Mouse (Mus musculus) macrophage (primary cell): ENCODE data around the gene Gm6367. TPM values are rescaled to one million over a fixed set of nuclear protein-coding genes. Genes with fewer than 3 reads are reported as not detected.
"Not testable (repeated sequence)": the region's sequence is repeated elsewhere in the genome, so short reads cannot be mapped to it uniquely, and the experiment has no call there.

Experiments used
- H3K27ac ChIP-seq: fragments of 350-480 bp; formaldehyde crosslinking; 2 replicates; pipeline ENCODE4 v1.9.0; 2021
- H3K36me3 ChIP-seq: fragments of 350-480 bp; formaldehyde crosslinking; 2 replicates; pipeline ENCODE4 v1.9.0; 2021; ENCODE audit errors: inconsistent target
- H3K4me3 ChIP-seq: fragments of 350-480 bp; formaldehyde crosslinking; 2 replicates; pipeline ENCODE4 v1.9.0; 2021; ENCODE audit errors: inconsistent target
- H3K79me2 ChIP-seq: fragments of 350-480 bp; formaldehyde crosslinking; 2 replicates; pipeline ENCODE4 v1.9.0; 2021; ENCODE audit errors: inconsistent target
- WGBS: methylation state at CpG from one replicate; pipeline ENCODE4 v1.1.7; 2026; ENCODE audit warnings: inconsistent platforms; ENCODE audit not compliant: missing documents; 5-methylcytosine and 5-hydroxymethylcytosine counted together
- polyA plus RNA-seq: library from polyadenylated mRNA; stranded (reverse); fragments of 250-400 nt; gene quantifications from 3 replicates; pipeline ENCODE4 v1.2.4, GENCODE M21; 2018; ENCODE audit warnings: inconsistent platforms
- total RNA-seq, 78 experiments: library from RNA; depleted of rRNA; stranded (reverse); fragments of 250-400 nt; gene quantifications; 1 replicate in 9 of 78; 2 replicates in 24 of 78; 3 replicates in 43 of 78; 4 replicates in 2 of 78; pipeline ENCODE4 v1.2.4; 2018; ENCODE audit warnings: inconsistent platforms in 56 of 78

Gene Gm6367
- not detected for total RNA-seq (2018; cell fraction: chromatin; rRNA removed)
- total RNA-seq (2018; cell fraction: cytosol; rRNA removed), result not detected
- total RNA-seq (2018; cell fraction: nucleus; rRNA removed), result not detected
- not detected in 3 replicates for polyA plus RNA-seq

- H3K4me3 ChIP-seq, H3K36me3 ChIP-seq, H3K27ac ChIP-seq, H3K79me2 ChIP-seq: not testable (repeated sequence)
- no CpG with 5 or more reads among the region's 2 CpGs for WGBS
Observed at GRCm38 (mm10) chr5:94988326-94988725, at the start of gene Gm6367. Gene Gm6367, plus strand, starts transcription at chr5:94988626.

Other genes starting within 250 kb of the Gm6367 start
- gene Gm3183, start 123.2 kb upstream of the Gm6367 start, polyA plus RNA-seq, result not detected in 3 replicates
- not detected in 3 replicates for gene Gm7942, start 118.3 kb downstream of the Gm6367 start, polyA plus RNA-seq
- gene Gm16513, start 194.0 kb downstream of the Gm6367 start, polyA plus RNA-seq, result not detected in 3 replicates